Mouse (Mus musculus) kidney, adult 11 months (tissue): ENCODE data around the gene Susd6.

Source experiments
- DNase-seq: peaks from one replicate; pipeline ENCODE4 v3.0.0; 2022

Susd6 gene

GRCm38 (mm10) chr12:80839631-80840030 lies 49.3 kb downstream of the Susd6 start:
- DNase-seq = no peak

- no peak for DNase-seq
Observed at GRCm38 (mm10) chr12:80841618-80842017, 51.3 kb downstream of the Susd6 start.

- no peak for DNase-seq
Observed at GRCm38 (mm10) chr12:80842609-80843008, 52.3 kb downstream of the Susd6 start.

- DNase-seq = no peak
Observed at GRCm38 (mm10) chr12:80843236-80843635, 52.9 kb downstream of the Susd6 start.

- DNase-seq = peak; percentile 59
Observed at GRCm38 (mm10) chr12:80843651-80844444, 53.5 kb downstream of the Susd6 start.

GRCm38 (mm10) chr12:80845901-80846300 lies 55.6 kb downstream of the Susd6 start:
- DNase-seq = no peak

GRCm38 (mm10) chr12:80846861-80847268 lies 56.6 kb downstream of the Susd6 start:
- DNase-seq = no peak

GRCm38 (mm10) chr12:80852001-80852400 lies 61.7 kb downstream of the Susd6 start:
- DNase-seq = no peak

GRCm38 (mm10) chr12:80853737-80854136 lies 63.4 kb downstream of the Susd6 start:
- no peak for DNase-seq

- DNase-seq = no peak
Observed at GRCm38 (mm10) chr12:80854671-80855070, 64.4 kb downstream of the Susd6 start.

GRCm38 (mm10) chr12:80855100-80855499 lies 64.8 kb downstream of the Susd6 start:
- DNase-seq = no peak

GRCm38 (mm10) chr12:80855581-80855980 lies 65.3 kb downstream of the Susd6 start:
- DNase-seq = no peak

GRCm38 (mm10) chr12:80857636-80858293 lies 67.5 kb downstream of the Susd6 start:
- DNase-seq = no peak

- no peak for DNase-seq
Observed at GRCm38 (mm10) chr12:80858307-80858706, 68.0 kb downstream of the Susd6 start.

GRCm38 (mm10) chr12:80861916-80862315 lies 71.6 kb downstream of the Susd6 start:
- no peak for DNase-seq

- DNase-seq = peak; percentile 16
Observed at GRCm38 (mm10) chr12:80863370-80863769, 73.1 kb downstream of the Susd6 start.

- DNase-seq = no peak
Observed at GRCm38 (mm10) chr12:80865175-80865574, 74.9 kb downstream of the Susd6 start.

GRCm38 (mm10) chr12:80866023-80866422 lies 75.7 kb downstream of the Susd6 start:
- no peak for DNase-seq

GRCm38 (mm10) chr12:80867083-80867482 lies 76.8 kb downstream of the Susd6 start:
- peak; percentile 69 for DNase-seq

GRCm38 (mm10) chr12:80868401-80868800 lies 78.1 kb downstream of the Susd6 start:
- no peak for DNase-seq

GRCm38 (mm10) chr12:80877215-80878092 lies 87.1 kb downstream of the Susd6 start:
- DNase-seq = peak; percentile 24

GRCm38 (mm10) chr12:80878093-80878430 lies 87.8 kb downstream of the Susd6 start:
- DNase-seq = no peak

- peak; percentile 62 for DNase-seq
Observed at GRCm38 (mm10) chr12:80878653-80879052, 88.3 kb downstream of the Susd6 start.
